Mouse (Mus musculus) mammary gland, adult 2 months (tissue): ENCODE data around the gene Psg29. TPM values are rescaled to one million over a fixed set of nuclear protein-coding genes. Genes with fewer than 3 reads are reported as not detected.

Experiments
- polyA plus RNA-seq: library from polyadenylated mRNA; depleted of rRNA; stranded (reverse); fragments of >200 nt; gene quantifications from 2 replicates; pipeline ENCODE4 v1.2.3, GENCODE M21; 2012; ENCODE audit warnings: low replicate concordance; rRNA removed

The Psg29 gene
- not detected in 2 replicates for polyA plus RNA-seq

DNA sequence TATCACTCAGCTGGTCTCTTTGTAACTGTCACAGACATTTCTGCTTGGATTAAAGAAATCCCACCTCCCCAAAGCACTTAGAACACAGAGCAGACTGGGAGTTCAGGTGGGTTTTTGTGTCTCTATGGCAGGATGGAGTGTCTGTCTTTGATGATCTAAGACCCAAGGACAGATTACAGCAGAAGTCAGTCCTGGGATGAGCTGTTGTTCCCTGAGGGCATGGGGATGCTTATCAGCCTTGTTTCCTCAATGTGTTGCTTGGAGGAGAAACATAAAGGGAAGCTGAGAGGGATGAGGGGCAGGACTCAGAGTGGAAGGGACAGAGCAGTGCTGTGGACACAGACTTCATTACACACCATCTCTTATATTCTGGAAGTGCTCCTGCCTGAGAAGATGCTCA lies at the start of gene Psg29:
TSS of gene Psg29 (plus strand) at position 301 of the 400 bp plus-strand sequence.

Other genes with a start within 250 kb of the Psg29 start
- gene Pnmal1, start 243.8 kb upstream of the Psg29 start, polyA plus RNA-seq: not detected in 2 replicates
- 0.14 and 0.25 TPM in 2 replicates for gene Gm42372, start 220.4 kb upstream of the Psg29 start, polyA plus RNA-seq
- gene Ccdc8, start 210.8 kb upstream of the Psg29 start, polyA plus RNA-seq: 2.2 TPM in 2 replicates
- 180 and 181 TPM in 2 replicates for gene Ppp5c, start 175.6 kb upstream of the Psg29 start, polyA plus RNA-seq
- 0.55 and 0.66 TPM in 2 replicates for gene Hif3a, start 141.1 kb upstream of the Psg29 start, polyA plus RNA-seq
- not detected in 2 replicates for gene Psg16, start 129.4 kb upstream of the Psg29 start, polyA plus RNA-seq
- not detected in 2 replicates for gene Ceacam3, start 53.2 kb upstream of the Psg29 start, polyA plus RNA-seq